Mouse (Mus musculus) midbrain, embryonic 16.5 days (tissue): Measurements from ENCODE around the gene Spats1. TPM values are rescaled to one million over a fixed set of nuclear protein-coding genes. Genes with fewer than 3 reads are reported as not detected.

Experiments
- ATAC-seq: fragments of 200-750 bp; cut with Nextera tagmentation; 2 replicates; pipeline ENCODE4 v1.8.0; 2017; ENCODE audit warnings: moderate TSS enrichment
- H3K27ac ChIP-seq: fragments of 300-500 bp; sonication (generic); 2 replicates; pipeline ENCODE4 v1.5.1; 2014; ENCODE audit warnings: mild to moderate bottlenecking, low read length, mixed read lengths
- H3K27me3 ChIP-seq: fragments of 300-500 bp; sonication (generic); 2 replicates; pipeline ENCODE4 v1.6.1; 2014; ENCODE audit warnings: low read depth, low read length, mixed read lengths; ENCODE audit not compliant: control insufficient read depth, insufficient read depth
- H3K36me3 ChIP-seq: fragments of 300-500 bp; sonication (generic); 2 replicates; pipeline ENCODE4 v1.6.1; 2014; ENCODE audit warnings: mild to moderate bottlenecking, low read length, moderate library complexity, mixed read lengths; ENCODE audit not compliant: control insufficient read depth, insufficient read depth
- H3K4me1 ChIP-seq: fragments of 300-500 bp; sonication (generic); 2 replicates; pipeline ENCODE4 v1.6.1; 2014; ENCODE audit warnings: mild to moderate bottlenecking, low read length, mixed read lengths; ENCODE audit not compliant: control insufficient read depth, insufficient read depth
- H3K4me2 ChIP-seq: fragments of 300-500 bp; sonication (generic); 2 replicates; pipeline ENCODE4 v1.6.1; 2014; ENCODE audit warnings: mild to moderate bottlenecking, low read length, mixed read lengths
- H3K4me3 ChIP-seq: fragments of 300-500 bp; sonication (generic); 2 replicates; pipeline ENCODE4 v1.5.1; 2014; ENCODE audit warnings: low read depth, mild to moderate bottlenecking, low read length, moderate library complexity, mixed read lengths
- H3K9ac ChIP-seq: fragments of 300-500 bp; sonication (generic); 2 replicates; pipeline ENCODE4 v1.6.1; 2014; ENCODE audit warnings: low read depth, low read length, mixed read lengths
- H3K9me3 ChIP-seq: fragments of 300-500 bp; sonication (generic); replicated peaks from 2 replicates; pipeline ENCODE4 v1.6.1; 2014; ENCODE audit warnings: mild to moderate bottlenecking, low read length, mixed read lengths; ENCODE audit not compliant: control insufficient read depth, poor library complexity, severe bottlenecking
- WGBS: fragments of 180-500 bp; shearing (Covaris S2); extraction: QIAGEN DNeasy Blood & Tissue Kit; methylation state at CpG from one replicate; pipeline ENCODE4 v1.1.7; 2014; 5-methylcytosine and 5-hydroxymethylcytosine counted together
- polyA plus RNA-seq: library from polyadenylated mRNA; unstranded; fragments of >200 nt; fragmentation: Nextera tagmentation; extraction: Ambion mirVana; gene quantifications from 2 replicates; pipeline ENCODE4 v1.2.1, GENCODE M21; 2015

Gene Spats1
- polyA plus RNA-seq, 1 experiment from 2014 or later = 3.1 TPM

- no peaks in the 10 kb centered on the region for H3K4me1 ChIP-seq
- WGBS = 90% methylated on average over 10 of the region's 10 CpGs
- H3K27ac ChIP-seq = no peak overlapping the region
- ATAC-seq = 0 out of 2 replicates have a peak, but pooled peaks have one; percentile 8
- H3K27me3 ChIP-seq = no peaks in the 10 kb centered on the region
- H3K4me3 ChIP-seq = no peak overlapping the region
- no peaks in the 10 kb centered on the region for H3K36me3 ChIP-seq
- H3K4me2 ChIP-seq = no peak overlapping the region
- H3K9ac ChIP-seq = no peak overlapping the region
- no peaks in the 10 kb centered on the region for H3K9me3 ChIP-seq
Observed at GRCm38 (mm10) chr17:45515806-45516205, 40.6 kb upstream of the Spats1 start.

GRCm38 (mm10) chr17:45515204-45515726, 40.0 kb upstream of the Spats1 start:
- 44% methylated on average over 15 of the region's 15 CpGs for WGBS
- ATAC-seq = no peak
- no peak overlapping the region for H3K4me2 ChIP-seq
- no peak overlapping the region for H3K4me3 ChIP-seq
- H3K36me3 ChIP-seq = no peaks in the 10 kb centered on the region
- H3K27me3 ChIP-seq = no peaks in the 10 kb centered on the region
- no peaks in the 10 kb centered on the region for H3K4me1 ChIP-seq
- no peaks in the 10 kb centered on the region for H3K9me3 ChIP-seq
- H3K9ac ChIP-seq = no peak overlapping the region
- H3K27ac ChIP-seq = no peak overlapping the region

DNA sequence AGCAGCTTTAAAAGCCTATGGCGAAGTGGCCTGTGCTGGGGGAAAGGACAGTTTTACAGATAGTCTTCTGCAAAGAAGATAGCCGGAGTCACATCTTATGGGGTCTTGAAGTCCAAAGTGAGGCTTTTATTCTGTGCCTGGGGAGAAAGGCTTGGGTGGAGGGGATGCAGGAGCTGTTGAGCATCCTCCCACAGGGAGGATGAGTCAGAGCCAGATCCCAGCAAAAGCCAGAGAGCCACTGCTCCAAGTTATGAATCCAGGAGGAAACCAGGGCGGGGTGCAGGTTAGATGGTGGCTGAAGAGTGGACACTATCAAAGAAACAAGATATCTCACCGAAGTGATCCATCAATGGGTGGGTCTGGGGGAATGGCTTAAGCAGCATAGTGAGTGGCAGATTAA, 36.5 kb upstream of the Spats1 start:
- Histone ChIP-seq H3K9me3 (no peaks in the 10 kb centered on the region), H3K4me2 (no peak overlapping the region), H3K9ac (no peak overlapping the region), H3K4me3 (no peak overlapping the region), H3K27ac (no peak overlapping the region), H3K27me3 (no peaks in the 10 kb centered on the region), H3K36me3 (0 out of 2 replicates have a peak, but pooled peaks cover 5% of the 10 kb centered on the region), H3K4me1 (peaks cover 2% of the 10 kb centered on the region; the same call in 1 of the 2 replicates)
- ATAC-seq = no peak
- 92% methylated on average over 4 of the region's 4 CpGs for WGBS

DNA sequence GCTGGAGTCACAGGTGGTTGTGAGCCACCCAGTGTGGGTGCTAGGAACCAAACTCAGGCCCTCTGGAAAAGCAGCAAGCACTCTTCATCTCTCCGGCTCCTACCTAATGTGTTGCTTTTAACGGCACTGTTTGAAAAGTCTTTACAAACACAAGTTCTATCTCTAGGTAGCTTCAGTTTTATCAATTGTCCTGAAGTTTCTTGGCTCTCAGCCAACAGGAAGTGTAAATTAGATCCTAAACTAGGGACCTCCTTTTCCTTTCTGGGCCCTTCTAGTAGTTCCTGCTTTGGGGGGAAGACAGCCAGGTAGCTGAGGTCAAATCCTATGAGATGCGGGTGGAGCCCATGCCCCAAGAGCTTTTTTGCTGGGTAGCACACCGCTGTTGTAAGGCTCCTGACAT, 35.7 kb upstream of the Spats1 start:
- H3K9me3 ChIP-seq = no peaks in the 10 kb centered on the region
- H3K9ac ChIP-seq = no peak overlapping the region
- ATAC-seq = no peak
- 0 out of 2 replicates have a peak, but pooled peaks cover 5% of the 10 kb centered on the region for H3K36me3 ChIP-seq
- no peak overlapping the region for H3K27ac ChIP-seq
- H3K27me3 ChIP-seq = no peaks in the 10 kb centered on the region
- peaks cover 6% of the 10 kb centered on the region for H3K4me1 ChIP-seq
- no peak overlapping the region for H3K4me3 ChIP-seq
- H3K4me2 ChIP-seq = no peak overlapping the region
- WGBS = 91% methylated on average over 4 of the region's 4 CpGs

DNA sequence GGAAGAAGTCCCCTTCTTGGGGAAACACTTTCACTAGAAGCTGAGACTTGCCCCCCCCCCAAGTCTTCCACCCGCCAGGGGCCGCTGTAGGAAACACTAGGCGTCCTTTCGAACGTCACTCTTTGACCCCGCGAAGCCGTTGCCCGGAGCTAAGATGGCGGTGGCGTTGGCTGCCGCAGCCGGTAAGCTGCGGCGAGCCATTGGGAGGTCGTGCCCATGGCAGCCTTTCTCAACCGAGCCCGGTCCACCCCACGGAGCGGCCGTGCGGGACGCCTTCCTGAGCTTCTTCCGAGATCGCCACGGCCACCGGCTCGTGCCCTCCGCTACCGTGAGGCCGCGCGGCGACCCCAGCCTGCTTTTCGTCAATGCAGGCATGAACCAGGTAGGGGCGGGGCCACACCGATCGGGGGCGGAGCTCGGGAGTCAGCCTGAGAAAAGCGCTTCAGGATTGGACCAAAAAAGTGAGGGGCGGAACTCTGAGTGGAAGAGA, 31.5 kb upstream of the Spats1 start, which contains the start of gene Aars2:
Aars2 (plus strand) TSS at position 142 of the 490 bp plus-strand sequence.
- no peaks in the 10 kb centered on the region for H3K9me3 ChIP-seq
- peak within 1 kb of the TSS; percentile 44 for H3K4me2 ChIP-seq
- peak; percentile 93 for ATAC-seq
- no peaks in the 10 kb centered on the region for H3K27me3 ChIP-seq
- H3K4me1 ChIP-seq = peaks cover 6% of the 10 kb centered on the region
- H3K27ac ChIP-seq = peak within 1 kb of the TSS; percentile 96
- H3K36me3 ChIP-seq = 0 out of 2 replicates have a peak, but pooled peaks cover 5% of the 10 kb centered on the region
- WGBS = under 1% methylated on average over 39 of the region's 42 CpGs
- peak within 1 kb of the TSS; percentile 86 for H3K9ac ChIP-seq
- H3K4me3 ChIP-seq = peak within 1 kb of the TSS; percentile 83

DNA sequence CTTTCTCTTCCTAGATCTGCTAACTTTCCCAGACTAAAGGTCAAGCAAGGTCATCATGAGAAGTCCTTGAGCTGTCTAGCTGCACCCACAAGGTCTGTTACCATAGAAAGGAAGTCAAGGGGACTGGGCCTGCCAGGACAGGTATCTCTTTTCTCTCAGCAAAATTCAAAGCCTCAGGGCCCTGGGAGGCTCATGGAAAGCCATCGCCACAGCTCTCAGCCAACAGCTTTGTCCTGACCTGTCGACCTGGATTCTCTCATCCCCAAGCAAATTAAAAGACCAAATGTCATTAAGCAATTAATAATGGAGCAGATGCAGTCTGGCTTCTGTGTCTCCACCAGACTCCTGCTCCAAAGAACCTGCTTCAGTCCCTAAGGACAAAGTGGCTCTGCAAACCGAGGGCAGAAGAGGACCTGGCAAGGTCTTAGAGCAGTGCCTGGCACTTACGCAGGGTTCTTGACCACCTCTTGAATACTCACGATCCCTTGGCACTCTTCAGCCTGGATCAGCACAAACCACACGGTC, 30.8 kb upstream of the Spats1 start:
- Histone ChIP-seq H3K27ac (no peak overlapping the region), H3K36me3 (0 out of 2 replicates have a peak, but pooled peaks cover 5% of the 10 kb centered on the region), H3K9me3 (no peaks in the 10 kb centered on the region), H3K4me3 (no peak overlapping the region; the same call in 1 of the 2 replicates), H3K4me1 (peaks cover 6% of the 10 kb centered on the region), H3K9ac (no peak overlapping the region), H3K27me3 (no peaks in the 10 kb centered on the region), H3K4me2 (no peak overlapping the region)
- 73% methylated on average over 6 of the region's 6 CpGs for WGBS
- ATAC-seq = peak; percentile 12

DNA sequence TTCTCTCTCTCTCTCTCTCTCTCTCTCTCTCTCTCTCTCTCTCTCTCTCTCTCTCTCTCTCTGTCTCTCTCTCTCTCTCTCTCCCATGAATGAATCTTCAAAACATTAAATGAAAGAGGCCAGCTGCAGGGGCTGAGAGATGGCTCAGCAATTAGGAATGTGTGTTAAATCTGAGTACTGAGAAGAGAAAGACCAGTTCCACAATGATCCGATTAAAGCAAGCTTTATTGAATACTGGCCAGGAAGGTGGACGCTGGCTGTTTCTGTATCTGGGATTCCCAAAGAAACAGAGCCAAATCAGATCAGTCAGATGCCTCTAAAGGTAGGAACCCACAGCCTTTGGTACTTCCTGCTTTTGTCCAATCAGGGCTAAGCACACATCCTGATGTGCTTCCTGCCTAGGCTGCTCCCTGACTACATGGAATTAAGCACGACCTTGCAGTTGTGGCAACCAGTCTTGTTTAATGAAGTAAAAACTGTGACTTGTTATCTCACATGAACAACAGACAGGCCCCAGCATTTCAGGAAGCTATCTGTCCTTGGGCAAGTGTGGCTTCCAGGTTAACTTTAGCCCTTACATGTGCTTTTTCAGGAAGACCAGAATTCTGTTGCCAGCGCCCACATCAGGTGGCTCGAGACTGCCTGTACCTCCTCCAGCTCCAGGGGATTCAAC, 28.2 kb upstream of the Spats1 start:
- H3K4me2 ChIP-seq = no peak overlapping the region
- H3K9ac ChIP-seq = no peak overlapping the region
- H3K9me3 ChIP-seq = no peaks in the 10 kb centered on the region
- WGBS = 65% methylated on average over 5 of the region's 5 CpGs
- no peaks in the 10 kb centered on the region for H3K27me3 ChIP-seq
- H3K36me3 ChIP-seq = no peaks in the 10 kb centered on the region
- no peak for ATAC-seq
- H3K27ac ChIP-seq = no peak overlapping the region
- H3K4me3 ChIP-seq = no peak overlapping the region
- H3K4me1 ChIP-seq = peaks cover 6% of the 10 kb centered on the region

- Histone ChIP-seq H3K4me3 (no peak overlapping the region), H3K4me2 (no peak overlapping the region), H3K9me3 (no peaks in the 10 kb centered on the region), H3K27ac (no peak overlapping the region), H3K4me1 (peaks cover 5% of the 10 kb centered on the region), H3K27me3 (no peaks in the 10 kb centered on the region), H3K9ac (no peak overlapping the region), H3K36me3 (no peaks in the 10 kb centered on the region)
- no peak for ATAC-seq
- WGBS = 57% methylated on average over 4 of the region's 4 CpGs
Observed at GRCm38 (mm10) chr17:45502324-45502723, 27.1 kb upstream of the Spats1 start.

DNA sequence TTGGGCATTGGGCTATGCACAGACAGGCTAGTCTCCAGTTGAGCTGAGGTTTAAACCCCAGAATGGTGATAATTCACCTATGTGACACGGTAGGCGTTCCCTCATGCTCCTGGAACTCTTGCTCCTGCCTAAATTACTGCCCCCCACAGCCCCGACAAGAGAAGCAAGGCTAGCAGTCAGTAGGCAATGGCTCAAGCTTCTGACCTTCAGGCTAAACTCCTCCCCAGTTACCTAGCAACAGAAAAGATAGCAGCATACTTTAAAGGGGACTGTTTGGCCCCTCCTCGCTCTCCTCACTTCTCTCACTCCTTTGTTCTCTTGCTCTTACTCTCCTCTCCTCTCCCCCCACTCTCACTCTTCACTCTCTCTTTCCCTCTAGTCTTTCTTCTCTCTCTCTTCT, 25.8 kb upstream of the Spats1 start:
- H3K27me3 ChIP-seq = no peaks in the 10 kb centered on the region
- no peaks in the 10 kb centered on the region for H3K4me1 ChIP-seq
- H3K4me2 ChIP-seq = no peak overlapping the region
- H3K27ac ChIP-seq = no peak overlapping the region
- no peaks in the 10 kb centered on the region for H3K9me3 ChIP-seq
- no peak for ATAC-seq
- 42% methylated on average over 4 of the region's 4 CpGs for WGBS
- H3K36me3 ChIP-seq = no peaks in the 10 kb centered on the region
- H3K4me3 ChIP-seq = no peak overlapping the region
- H3K9ac ChIP-seq = no peak overlapping the region
